Mouse (Mus musculus): ENCODE measurements at regions not wholly inside any gene's neighbourhood (a gene's known extent, or its start where the extent isn't known, plus 50 kb on each side); places are given as distances from the start of the nearest gene placed in this dataset.

DNA sequence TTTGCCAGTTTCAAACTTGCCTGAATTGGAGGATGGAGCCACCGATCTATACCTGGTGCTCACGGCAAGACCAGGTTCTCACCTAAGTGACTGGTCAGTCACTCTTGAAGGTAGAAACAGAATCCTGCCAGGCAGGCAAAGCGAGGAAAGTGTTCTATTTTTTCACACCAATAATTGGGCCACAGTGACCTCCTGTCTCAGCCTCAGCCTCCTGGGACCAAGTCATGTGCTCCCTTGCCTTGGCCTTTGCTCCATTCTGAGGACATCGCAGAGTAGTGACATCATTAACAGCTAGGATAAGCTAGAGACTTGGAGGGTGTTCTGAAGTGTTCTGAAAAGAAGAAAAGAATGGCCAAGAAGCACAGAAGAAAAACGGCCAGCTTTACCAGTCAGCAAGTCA lies 67.5 kb upstream of the Crhr1 start:
- Histone ChIP-seq H3K4me2 (ENCODE audit: low read depth, low read length) (no peak overlapping the region), H3K4me1 (ENCODE audit: control insufficient read depth, low read depth, low read length) (no peaks in the 10 kb centered on the region), H3K27me3 (ENCODE audit: control insufficient read depth, insufficient read depth, low read depth, low read length) (no peaks in the 10 kb centered on the region), H3K27ac (ENCODE audit: low read length) (no peak overlapping the region), H3K4me3 (ENCODE audit: low read depth, low read length) (no peak overlapping the region), H3K9me3 (replicated peaks; ENCODE audit: control insufficient read depth, low read length) (no peaks in the 10 kb centered on the region), H3K36me3 (ENCODE audit: control insufficient read depth, insufficient read depth) (no peaks in the 10 kb centered on the region), H3K9ac (ENCODE audit: low read depth, low read length) (no peak overlapping the region)
- 69% methylated on average over 5 of the region's 5 CpGs for WGBS (ENCODE audit: insufficient replicate concordance)
- no peak for ATAC-seq (ENCODE audit: low read depth)

DNA sequence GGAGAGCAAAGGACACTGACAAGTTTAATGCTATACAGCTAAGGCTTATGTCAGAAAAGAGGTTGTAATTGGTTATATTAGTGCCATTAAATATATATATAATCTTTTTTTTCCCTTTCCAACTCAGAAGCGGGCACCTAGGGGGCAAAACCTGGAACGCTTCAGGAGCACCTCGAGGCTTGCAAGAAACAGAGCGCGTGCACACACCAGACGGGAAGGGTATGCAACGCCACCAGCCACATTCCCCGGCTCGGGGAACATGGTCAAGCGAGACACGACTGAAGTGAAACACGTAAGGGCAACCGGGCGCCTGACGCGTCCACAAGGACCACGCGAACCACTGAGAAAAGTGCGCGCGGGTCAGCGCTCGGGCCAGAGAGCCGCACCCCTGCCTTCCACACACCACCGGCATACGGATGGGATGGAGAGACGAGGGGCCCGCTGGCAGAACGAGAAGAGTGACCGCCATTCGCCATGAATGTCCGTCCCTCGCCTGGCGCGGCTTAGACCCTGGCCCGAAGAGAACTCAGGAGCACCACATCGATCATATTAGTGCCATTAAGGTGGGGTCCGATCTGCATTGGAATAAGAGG lies 60.0 kb upstream of the Crhr1 start:
- no peak overlapping the region for H3K27ac ChIP-seq (ENCODE audit: low read length)
- no peaks in the 10 kb centered on the region for H3K27me3 ChIP-seq (ENCODE audit: control insufficient read depth, insufficient read depth, low read depth, low read length)
- no peaks in the 10 kb centered on the region for H3K36me3 ChIP-seq (ENCODE audit: control insufficient read depth, insufficient read depth)
- 79% methylated on average over 38 of the region's 38 CpGs for WGBS (ENCODE audit: insufficient replicate concordance)
- no peaks in the 10 kb centered on the region for H3K4me1 ChIP-seq (ENCODE audit: control insufficient read depth, low read depth, low read length)
- ATAC-seq (ENCODE audit: low read depth) = no peak
- no peak overlapping the region for H3K4me2 ChIP-seq (ENCODE audit: low read depth, low read length)
- H3K4me3 ChIP-seq (ENCODE audit: low read depth, low read length) = no peak overlapping the region
- H3K9ac ChIP-seq (ENCODE audit: low read depth, low read length) = no peak overlapping the region
- H3K9me3 ChIP-seq (replicated peaks; ENCODE audit: control insufficient read depth, low read length) = no peaks in the 10 kb centered on the region

DNA sequence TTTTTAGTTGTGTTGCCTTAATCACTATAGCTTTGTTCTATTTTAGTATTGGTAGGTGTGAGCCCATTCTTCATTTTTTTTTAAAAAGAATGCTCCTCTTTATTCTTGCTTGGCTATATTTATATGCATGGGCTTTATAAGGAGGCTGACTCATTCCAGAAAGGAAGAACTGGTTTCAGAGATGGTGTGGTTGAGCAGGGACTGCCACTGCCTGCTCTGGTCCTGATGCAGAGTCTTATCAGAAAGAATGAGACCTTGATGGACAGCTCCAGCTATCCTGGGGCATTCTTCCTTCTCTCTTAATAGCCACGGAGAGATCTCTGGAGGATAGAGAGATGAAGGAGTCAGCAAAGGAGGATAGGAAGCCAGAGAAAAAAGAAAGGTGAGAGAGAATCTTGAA lies 57.9 kb upstream of the Crhr1 start:
- WGBS (ENCODE audit: insufficient replicate concordance) = 37% methylated on average over 1 of the region's 1 CpGs
- no peaks in the 10 kb centered on the region for H3K27me3 ChIP-seq (ENCODE audit: control insufficient read depth, insufficient read depth, low read depth, low read length)
- H3K4me2 ChIP-seq (ENCODE audit: low read depth, low read length) = no peak overlapping the region
- H3K9me3 ChIP-seq (replicated peaks; ENCODE audit: control insufficient read depth, low read length) = no peaks in the 10 kb centered on the region
- no peak overlapping the region for H3K9ac ChIP-seq (ENCODE audit: low read depth, low read length)
- no peaks in the 10 kb centered on the region; the same call in 1 of the 2 replicates for H3K4me1 ChIP-seq (ENCODE audit: control insufficient read depth, low read depth, low read length)
- no peak for ATAC-seq (ENCODE audit: low read depth)
- no peaks in the 10 kb centered on the region for H3K36me3 ChIP-seq (ENCODE audit: control insufficient read depth, insufficient read depth)
- no peak overlapping the region for H3K27ac ChIP-seq (ENCODE audit: low read length)
- no peak overlapping the region for H3K4me3 ChIP-seq (ENCODE audit: low read depth, low read length)

DNA sequence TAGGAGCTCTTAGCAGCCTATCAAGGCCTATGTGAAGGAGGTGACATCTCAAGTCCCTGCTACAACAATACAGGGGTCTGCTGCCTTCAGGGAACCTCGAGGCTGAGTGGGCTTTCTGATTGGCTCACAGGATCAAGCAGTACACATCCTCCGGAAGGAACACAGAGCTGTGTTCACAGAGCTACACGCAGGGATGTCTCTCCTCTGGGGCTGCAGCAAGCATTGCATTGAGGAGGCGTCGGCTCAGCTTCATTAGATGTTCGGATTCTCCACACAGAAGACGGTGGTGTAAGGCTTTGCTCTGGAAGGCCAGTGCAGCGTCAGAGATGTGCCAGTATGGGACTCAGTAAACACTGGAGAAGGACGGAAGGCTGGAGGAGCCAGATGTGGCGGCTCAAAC lies 57.3 kb upstream of the Crhr1 start:
- H3K36me3 ChIP-seq (ENCODE audit: control insufficient read depth, insufficient read depth) = no peaks in the 10 kb centered on the region
- ATAC-seq (ENCODE audit: low read depth) = no peak
- no peak overlapping the region for H3K4me2 ChIP-seq (ENCODE audit: low read depth, low read length)
- H3K4me1 ChIP-seq (ENCODE audit: control insufficient read depth, low read depth, low read length) = no peaks in the 10 kb centered on the region; the same call in 1 of the 2 replicates
- 45% methylated on average over 10 of the region's 10 CpGs for WGBS (ENCODE audit: insufficient replicate concordance)
- H3K9ac ChIP-seq (ENCODE audit: low read depth, low read length) = no peak overlapping the region
- H3K27me3 ChIP-seq (ENCODE audit: control insufficient read depth, insufficient read depth, low read depth, low read length) = no peaks in the 10 kb centered on the region
- no peak overlapping the region for H3K4me3 ChIP-seq (ENCODE audit: low read depth, low read length)
- no peaks in the 10 kb centered on the region for H3K9me3 ChIP-seq (replicated peaks; ENCODE audit: control insufficient read depth, low read length)
- no peak overlapping the region for H3K27ac ChIP-seq (ENCODE audit: low read length)

DNA sequence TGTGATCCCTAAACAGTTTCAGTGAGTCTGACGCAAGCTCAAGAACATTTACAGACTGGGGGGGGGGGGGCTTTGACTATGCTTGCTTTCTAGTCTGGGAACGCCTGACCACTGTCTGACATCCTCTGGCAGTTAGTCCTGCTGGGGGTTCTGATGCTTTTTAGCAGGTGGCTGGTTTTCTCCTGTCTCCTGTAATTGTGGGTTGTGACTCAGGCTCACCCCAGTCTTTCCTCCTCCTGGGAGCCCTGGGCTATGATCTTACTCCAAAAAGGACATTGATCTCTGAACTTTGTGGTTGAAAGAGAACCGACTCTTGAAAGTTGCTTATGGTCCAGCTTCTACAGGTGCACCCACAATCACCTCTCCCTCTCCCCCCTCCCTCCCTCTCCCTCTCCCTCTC lies 50.6 kb upstream of the Crhr1 start:
- H3K4me1 ChIP-seq (ENCODE audit: control insufficient read depth, low read depth, low read length) = no peaks in the 10 kb centered on the region; the same call in 1 of the 2 replicates
- 56% methylated on average over 3 of the region's 3 CpGs for WGBS (ENCODE audit: insufficient replicate concordance)
- no peaks in the 10 kb centered on the region for H3K27me3 ChIP-seq (ENCODE audit: control insufficient read depth, insufficient read depth, low read depth, low read length)
- no peaks in the 10 kb centered on the region for H3K9me3 ChIP-seq (replicated peaks; ENCODE audit: control insufficient read depth, low read length)
- no peak overlapping the region for H3K9ac ChIP-seq (ENCODE audit: low read depth, low read length)
- no peak overlapping the region for H3K27ac ChIP-seq (ENCODE audit: low read length)
- no peaks in the 10 kb centered on the region for H3K36me3 ChIP-seq (ENCODE audit: control insufficient read depth, insufficient read depth)
- no peak overlapping the region for H3K4me3 ChIP-seq (ENCODE audit: low read depth, low read length)
- no peak overlapping the region for H3K4me2 ChIP-seq (ENCODE audit: low read depth, low read length)
- ATAC-seq (ENCODE audit: low read depth) = no peak

All from liver, embryonic 16.5 days (tissue).